Mouse (Mus musculus) heart, adult 2 months (tissue): Measurements from ENCODE around the gene Rerg.

ENCODE experiments used
- CTCF ChIP-seq: fragments of 200-600 bp; IDR thresholded peaks from 2 replicates; pipeline ENCODE4 v1.8.1; 2022; ENCODE audit warnings: antibody characterized with exemption, mild to moderate bottlenecking, moderate library complexity
- EP300 ChIP-seq: fragments of 200-500 bp; IDR thresholded peaks from 2 replicates; pipeline ENCODE4 v1.6.1; 2011; ENCODE audit warnings: low read depth, low read length, control low read depth; ENCODE audit not compliant: insufficient read depth
- POLR2A ChIP-seq: fragments of 200-500 bp; IDR thresholded peaks from 2 replicates; pipeline ENCODE4 v1.6.1; 2011; ENCODE audit warnings: mild to moderate bottlenecking, low read depth, low read length, control low read depth; ENCODE audit not compliant: insufficient read depth

DNA sequence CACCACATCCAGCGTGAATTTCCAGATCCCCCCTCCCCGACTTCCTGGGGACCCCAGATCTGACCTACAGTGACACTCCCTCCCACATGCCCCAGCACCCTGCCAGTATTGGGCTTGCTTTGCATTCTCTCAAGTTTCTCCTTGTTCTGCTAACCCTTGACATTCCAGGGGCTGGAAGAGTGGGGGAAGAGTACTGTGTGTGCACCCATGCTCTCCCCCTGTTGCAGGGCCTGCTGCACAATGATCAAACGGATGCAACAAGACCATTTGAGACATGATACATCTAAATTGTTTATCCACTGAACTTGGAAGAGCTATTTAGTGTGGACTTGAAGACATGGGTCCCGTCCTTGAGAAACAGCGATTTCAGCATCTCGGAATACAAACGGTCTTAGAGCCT is 349 bp upstream of the Rerg start:
- TF ChIP-seq CTCF, result no peak
- TF ChIP-seq EP300, result no peak
- no peak for TF ChIP-seq POLR2A
